17 mouse cellular contexts compared by ENCODE assay signal in genomic region chr3:51127875-51128274, GRCm38 (mm10).
"Had no signal": no experiment of that assay in that cellular context is flagged by ENCODE, and none has a peak within 500 bp of the region (broad histone marks: within the 10 kb centered on the region; RNA-seq: fewer than 3 reads in every experiment).

No protein-coding gene starts in this region.

- DNase-seq: lung, adult 2 months; lung, postnatal 14 days; lung, postnatal 36 days; right cerebral cortex, postnatal 14 days; thymus, adult 2 months; thymus, postnatal 25 days; thymus, postnatal 4 days had no signal

- H3K27ac ChIP-seq: lung, embryonic 15.5 days; macrophage; midbrain, embryonic 13.5 days; midbrain, embryonic 15.5 days; neural tube, embryonic 12.5 days; stomach, embryonic 15.5 days; stomach, postnatal 0 days had no signal

- H3K9ac ChIP-seq: lung, embryonic 15.5 days; midbrain, embryonic 13.5 days; midbrain, embryonic 15.5 days; neural tube, embryonic 12.5 days; stomach, embryonic 15.5 days had no signal

- H3K36me3 ChIP-seq: lung, embryonic 15.5 days; midbrain, embryonic 13.5 days; midbrain, embryonic 15.5 days; neural tube, embryonic 12.5 days; stomach, embryonic 15.5 days had no signal

- ATAC-seq: lung, postnatal 0 days; midbrain, embryonic 13.5 days; midbrain, embryonic 15.5 days had no signal

- H3K4me2 ChIP-seq: lung, embryonic 15.5 days; midbrain, embryonic 11.5 days; midbrain, embryonic 13.5 days; midbrain, embryonic 15.5 days; neural tube, embryonic 12.5 days; stomach, embryonic 15.5 days had no signal

- H3K9me3 ChIP-seq: lung, embryonic 15.5 days; megakaryocyte, embryonic 14.5 days; midbrain, embryonic 13.5 days; midbrain, embryonic 15.5 days; neural tube, embryonic 12.5 days; stomach, embryonic 15.5 days had no signal

- H3K4me3 ChIP-seq: lung, embryonic 15.5 days; midbrain, embryonic 13.5 days; midbrain, embryonic 15.5 days; neural tube, embryonic 12.5 days; stomach, embryonic 15.5 days had no signal

- H3K27me3 ChIP-seq: lung, embryonic 15.5 days; midbrain, embryonic 13.5 days; neural tube, embryonic 12.5 days; stomach, embryonic 15.5 days had no signal

- H3K4me1 ChIP-seq: lung, embryonic 15.5 days; midbrain, embryonic 13.5 days; midbrain, embryonic 15.5 days; neural tube, embryonic 12.5 days; stomach, embryonic 15.5 days had no signal
